Mouse (Mus musculus) kidney, postnatal 36 days (tissue): ENCODE data around the gene Zfp113.
"Not testable (repeated sequence)": the region's sequence is repeated elsewhere in the genome, so short reads cannot be mapped to it uniquely, and the experiment has no call there.

ENCODE experiments used
- DNase-seq, 2 experiments: peaks; one replicate each; pipeline ENCODE4 v3.0.0; 2021 to 2022; ENCODE audit warnings: mixed read lengths in 2 of 2

Gene Zfp113

DNA sequence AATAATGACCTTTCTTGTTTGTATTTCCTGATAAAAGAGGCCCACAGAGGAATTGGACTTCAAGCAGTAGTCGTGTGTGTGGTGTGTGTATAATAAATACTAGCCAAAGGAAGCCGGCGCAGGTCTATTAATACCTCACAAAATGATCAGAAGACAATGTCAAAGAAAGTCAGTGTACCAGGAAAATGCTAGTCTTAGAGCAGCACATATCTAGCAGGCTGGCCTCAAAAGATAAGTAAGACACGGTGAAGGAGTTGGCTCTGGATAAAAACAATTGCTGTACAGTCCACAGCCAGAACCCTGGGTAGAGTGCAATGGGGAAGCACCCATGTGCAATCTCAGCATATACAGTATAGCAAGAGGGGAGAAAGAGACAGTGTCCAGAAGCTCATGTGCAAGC lies 18.3 kb downstream of the Zfp113 start:
- DNase-seq, result no peak

DNA sequence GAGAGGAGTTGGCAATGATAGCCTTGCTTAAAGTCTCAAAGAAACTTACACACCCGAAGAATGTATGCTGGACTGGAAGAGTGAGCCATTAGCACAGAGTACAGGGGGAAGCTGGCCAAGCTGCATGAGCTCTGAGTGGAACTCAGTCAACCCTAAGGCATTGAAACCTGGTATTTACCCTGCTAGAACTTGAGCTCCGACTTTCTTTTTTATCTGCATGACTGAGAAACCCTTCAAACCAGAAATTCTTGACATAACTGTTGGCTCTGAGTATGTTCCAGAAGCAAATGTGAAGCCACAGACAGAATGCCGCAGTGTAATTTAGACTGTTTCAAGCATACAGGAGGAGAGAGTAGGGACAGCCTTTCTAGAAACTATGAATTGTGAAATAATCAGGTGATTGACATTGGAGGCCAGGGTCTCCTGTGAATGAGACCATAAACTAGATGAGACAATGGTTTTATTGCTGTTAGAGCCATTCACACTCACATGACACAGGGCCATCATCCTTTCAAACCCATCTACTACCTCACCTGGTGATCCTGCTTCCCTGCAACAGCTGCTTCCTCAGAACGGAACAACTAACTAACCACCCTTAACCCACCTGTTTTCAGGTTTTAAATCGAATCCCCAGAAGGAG lies 23.0 kb downstream of the Zfp113 start:
- DNase-seq, result peak; percentile 61

DNA sequence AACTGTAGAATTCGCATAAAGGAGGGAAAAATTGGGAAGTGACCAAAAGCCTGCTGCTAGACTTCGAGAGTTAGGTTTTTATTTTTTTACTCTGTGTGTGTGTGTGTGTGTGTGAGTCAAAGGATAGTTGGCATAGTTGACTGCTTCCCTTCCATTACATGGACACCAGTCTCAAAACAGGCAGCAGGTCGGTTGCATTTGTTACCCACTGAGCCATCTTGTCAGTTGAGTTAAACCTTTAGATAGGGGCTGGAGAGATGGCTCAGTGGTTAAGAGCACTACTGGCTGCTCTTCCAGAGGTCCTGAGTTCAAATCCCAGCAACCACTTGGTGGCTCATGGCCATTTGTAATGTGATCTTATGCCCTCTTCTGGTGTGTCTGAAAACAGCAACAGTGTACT lies 37.5 kb downstream of the Zfp113 start:
- DNase-seq, result no peak

DNA sequence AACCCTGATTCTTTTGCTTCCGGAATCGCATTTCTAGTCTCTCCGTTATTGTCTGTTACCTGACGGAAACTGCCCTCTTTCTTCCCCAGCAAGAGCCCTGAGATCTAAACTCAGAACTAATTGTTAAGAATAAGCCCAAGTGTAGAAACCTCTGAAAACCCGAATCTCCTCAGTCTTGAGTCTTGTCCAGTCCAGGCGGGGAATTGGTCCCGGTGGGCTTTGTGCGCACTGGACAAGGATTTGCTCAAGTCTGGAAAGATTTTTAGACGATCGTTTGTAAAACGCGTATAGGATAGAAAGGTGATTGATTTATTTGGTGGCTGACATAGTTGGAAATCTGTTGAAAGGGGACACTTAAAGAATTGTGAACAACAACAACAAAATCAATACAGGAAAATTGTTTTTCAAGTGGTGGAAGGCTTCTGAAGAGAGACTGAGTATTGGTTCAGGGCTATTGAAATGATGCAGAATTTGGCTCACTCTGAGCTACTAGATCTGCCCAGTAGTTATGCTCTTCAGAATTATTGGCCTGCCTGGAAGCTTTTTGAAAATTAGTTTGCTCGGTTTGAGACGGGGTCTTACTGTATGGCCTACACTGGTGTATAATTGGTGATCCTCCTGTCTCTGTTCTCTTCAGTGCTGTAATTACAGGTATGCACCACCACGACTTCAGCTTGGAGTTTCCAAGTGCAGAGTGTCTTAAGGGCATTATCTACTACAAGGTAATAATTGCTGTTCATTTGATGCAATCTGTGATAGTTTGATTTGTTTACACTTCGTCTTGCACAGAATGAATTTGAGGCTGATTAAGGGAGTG lies 38.1 kb downstream of the Zfp113 start:
- no peak for DNase-seq

DNA sequence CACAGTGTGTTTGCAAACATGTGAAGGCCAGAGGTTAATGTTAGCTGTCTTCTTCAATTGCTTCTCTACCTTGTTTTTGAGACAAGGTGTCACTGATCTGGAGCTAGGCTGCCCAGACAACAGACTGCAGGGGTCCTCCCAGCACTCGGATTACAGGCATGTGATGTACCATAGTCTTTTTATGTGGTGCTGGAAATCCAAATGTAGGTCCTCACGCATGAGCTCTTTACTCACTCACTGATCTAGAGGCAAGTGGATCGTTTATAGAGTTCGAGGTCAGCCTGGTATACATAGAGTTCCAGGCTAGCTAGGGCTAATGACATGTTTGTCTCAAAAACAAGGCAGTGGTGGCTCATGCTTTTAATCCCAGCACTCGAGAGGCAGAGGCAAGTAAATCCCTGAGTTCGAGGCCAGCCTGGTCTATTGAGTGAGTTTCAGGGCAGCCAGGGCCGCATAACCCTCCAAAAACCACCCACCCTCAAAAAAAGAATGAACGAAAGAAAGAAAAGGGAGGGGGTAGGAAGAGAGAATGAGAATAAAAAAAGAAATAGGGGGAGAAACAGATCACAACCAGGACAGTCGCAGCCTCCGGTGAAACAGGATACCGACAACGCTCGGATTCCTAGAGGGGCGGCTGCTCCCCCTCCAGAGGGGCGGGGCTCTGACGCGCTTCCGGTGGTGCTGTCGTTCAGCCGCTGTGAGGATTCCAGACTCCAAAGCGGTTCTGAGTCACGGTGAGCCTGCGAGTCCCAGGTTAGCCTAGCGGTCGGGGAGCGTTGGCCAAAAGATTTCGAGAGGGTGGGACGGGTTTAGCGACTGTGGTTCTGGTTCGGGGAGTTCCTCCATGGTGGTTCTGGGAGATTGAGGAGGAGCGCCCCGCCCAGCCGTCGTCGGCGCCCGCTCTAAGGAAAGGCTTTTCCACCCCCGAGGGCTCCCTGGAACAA lies 39.0 kb downstream of the Zfp113 start, which contains the start of gene Zscan21:
Zscan21 (plus strand) TSS at position 649 of the 944 bp plus-strand sequence.
- peak; percentile 90 to 94 for DNase-seq

DNA sequence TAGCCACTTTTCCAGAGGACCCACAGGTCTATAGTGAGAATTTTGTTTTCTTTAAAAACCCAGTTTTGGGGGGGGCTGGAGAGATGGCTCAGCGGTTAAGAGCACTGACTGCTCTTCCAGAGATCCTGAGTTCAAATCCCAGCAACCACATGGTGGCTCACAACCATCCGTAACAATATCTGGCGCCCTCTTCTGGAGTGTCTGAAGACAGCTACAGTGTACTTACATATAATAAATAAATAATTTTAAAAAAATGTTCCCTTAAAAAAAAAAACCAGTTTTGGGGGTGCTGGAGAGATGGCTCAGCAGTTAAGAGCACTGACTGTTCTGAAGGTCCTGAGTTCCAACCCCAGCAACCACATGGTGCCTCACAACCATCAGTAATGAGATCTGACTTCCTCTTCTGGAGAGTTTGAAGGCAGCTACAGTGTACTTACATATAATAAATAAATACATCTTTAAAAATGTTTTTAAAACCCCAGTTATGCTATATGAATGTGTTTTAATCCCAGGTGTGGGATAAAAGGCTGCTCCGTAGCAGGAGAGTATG lies 45.6 kb downstream of the Zfp113 start:
- not testable (repeated sequence) for DNase-seq

DNA sequence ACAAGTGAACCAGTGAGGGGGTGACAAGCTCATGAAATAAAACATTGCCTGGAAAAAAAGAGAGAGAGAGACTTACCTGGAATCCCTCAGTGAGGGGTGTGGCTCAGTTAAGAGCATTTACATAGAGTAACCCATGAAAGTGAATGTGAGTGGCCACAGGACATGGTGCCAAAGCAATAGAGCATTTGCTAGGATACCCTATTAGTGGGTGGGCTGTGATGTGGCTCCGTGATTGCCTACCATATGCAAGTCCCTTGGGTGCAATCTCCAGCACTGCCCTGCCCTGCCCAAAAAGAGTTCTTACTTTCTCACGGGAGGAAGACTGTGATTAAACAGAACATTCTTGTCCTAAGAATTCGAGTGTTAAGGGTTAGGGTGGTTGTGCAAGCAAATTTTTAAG lies 48.4 kb downstream of the Zfp113 start:
- no peak for DNase-seq

DNA sequence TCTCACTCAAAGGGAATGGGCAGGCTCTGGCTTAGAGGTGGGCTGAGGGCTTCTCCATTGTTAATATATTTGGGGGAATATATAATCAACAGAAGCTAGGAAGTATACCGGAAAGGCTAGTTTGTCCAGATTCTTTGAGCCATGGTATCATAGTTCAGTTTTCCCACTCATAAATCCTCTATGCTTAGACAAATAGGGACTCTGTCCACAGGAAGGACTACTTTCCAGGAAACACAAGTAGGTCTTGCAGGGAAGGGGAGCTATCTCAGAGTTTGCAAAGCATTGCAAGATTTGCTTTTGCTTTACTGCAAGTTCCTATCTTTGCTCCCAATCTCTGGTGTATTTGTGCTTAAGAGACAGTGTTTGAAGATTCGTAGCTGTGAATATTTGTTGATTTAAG lies 50.6 kb downstream of the Zfp113 start:
- no peak for DNase-seq

DNA sequence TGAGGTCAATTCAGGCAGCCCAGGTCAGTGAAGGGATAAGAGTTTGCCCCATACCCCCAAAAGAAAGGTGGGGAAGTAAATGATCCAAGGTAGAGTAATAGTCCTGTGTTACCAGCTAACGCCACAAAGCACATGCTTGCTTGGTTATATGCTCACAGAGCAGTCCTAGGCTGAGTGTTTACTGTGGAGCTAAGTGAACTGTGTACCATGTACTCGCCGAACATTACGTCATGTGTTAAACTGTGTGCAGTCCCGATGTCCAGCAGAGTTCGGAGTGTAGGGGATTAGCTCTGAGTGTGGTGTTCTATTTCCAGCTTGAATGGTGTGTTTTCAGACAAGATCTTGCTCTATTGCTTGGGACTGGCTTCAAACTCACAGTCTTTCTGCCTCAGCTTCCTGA lies 61.1 kb downstream of the Zfp113 start:
- no peak for DNase-seq

DNA sequence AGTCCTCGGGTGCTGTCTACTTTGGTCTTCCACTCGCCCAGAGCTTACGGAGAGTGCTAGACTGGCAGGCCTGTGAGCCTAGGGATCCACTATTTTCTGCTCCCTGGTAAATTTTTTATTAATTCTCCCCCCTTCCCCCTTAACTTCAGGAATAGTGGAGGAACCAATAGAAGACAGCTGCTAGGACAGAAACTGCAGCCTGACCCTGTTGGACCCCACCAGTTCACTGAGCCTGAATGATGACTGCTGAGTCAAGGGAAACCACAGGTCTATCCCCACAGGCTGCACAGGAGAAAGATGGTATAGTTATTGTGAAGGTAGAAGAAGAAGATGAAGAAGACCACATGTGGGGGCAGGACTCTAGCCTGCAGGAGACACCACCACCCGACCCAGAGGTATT lies 62.8 kb downstream of the Zfp113 start:
- peak; percentile 38 to 61 for DNase-seq

DNA sequence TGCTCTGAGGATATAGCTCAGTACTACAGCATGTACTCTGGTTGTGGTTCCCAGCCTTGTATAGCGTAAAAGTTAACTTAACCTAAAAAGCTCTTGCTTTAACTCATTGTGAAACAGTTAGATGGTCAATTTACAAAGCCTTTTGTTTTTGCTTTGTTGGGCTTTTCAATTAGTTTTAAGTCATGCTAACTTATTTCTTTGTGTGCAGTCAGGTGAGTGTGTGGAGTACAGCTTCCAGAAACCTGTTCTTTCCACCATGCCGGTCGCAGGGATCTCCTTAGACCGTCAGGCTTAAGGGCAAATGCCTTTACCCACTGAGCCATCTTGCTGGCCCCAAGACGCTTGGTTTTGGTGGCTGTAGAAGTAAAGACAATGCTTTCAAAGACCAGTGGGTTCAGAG lies 64.8 kb downstream of the Zfp113 start:
- no peak for DNase-seq

DNA sequence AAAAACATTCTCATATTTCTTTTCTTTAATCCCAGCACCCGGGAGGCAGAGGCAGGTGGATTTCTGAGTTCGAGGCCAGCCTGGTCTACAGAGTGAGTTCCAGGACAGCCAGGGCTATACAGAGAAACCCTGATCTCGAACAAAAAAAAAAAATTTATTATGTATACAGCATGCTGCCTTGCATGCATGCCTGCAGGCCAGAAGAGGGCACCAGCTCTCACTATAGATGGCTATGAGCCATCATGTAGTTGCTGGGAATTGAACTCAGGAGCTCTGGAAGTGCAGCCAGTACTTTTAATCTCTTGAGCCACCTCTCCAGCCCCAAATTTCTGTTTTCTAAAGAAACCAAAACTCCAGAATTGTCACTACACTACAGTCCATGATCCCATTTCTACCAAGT lies 65.3 kb downstream of the Zfp113 start:
- DNase-seq, result peak in 1 of 2 experiments; percentile 54
